Mouse (Mus musculus) layer of hippocampus, postnatal 25 days (tissue): ENCODE data around the gene Rgl1. TPM values are rescaled to one million over a fixed set of nuclear protein-coding genes. Genes with fewer than 3 reads are reported as not detected.
A peak's percentile ranks its signal among the peaks of the same experiment; 100 is the strongest.
"Not testable (repeated sequence)": the region's sequence is repeated elsewhere in the genome, so short reads cannot be mapped to it uniquely, and the experiment has no call there.

Experiments
- DNase-seq, 2 experiments: peaks; one replicate each; pipeline ENCODE4 v3.0.0; 2022; ENCODE audit warnings: mixed read lengths in 2 of 2, low spot score in 1 of 2; ENCODE audit errors: extremely low spot score in 1 of 2
- total RNA-seq, 2 experiments: library from RNA; stranded (reverse); gene quantifications; 2 replicates each; pipeline ENCODE4 v1.2.3; 2021

Gene Rgl1
- total RNA-seq, 2 experiments from 2014 or later: 109 to 111 TPM

DNA sequence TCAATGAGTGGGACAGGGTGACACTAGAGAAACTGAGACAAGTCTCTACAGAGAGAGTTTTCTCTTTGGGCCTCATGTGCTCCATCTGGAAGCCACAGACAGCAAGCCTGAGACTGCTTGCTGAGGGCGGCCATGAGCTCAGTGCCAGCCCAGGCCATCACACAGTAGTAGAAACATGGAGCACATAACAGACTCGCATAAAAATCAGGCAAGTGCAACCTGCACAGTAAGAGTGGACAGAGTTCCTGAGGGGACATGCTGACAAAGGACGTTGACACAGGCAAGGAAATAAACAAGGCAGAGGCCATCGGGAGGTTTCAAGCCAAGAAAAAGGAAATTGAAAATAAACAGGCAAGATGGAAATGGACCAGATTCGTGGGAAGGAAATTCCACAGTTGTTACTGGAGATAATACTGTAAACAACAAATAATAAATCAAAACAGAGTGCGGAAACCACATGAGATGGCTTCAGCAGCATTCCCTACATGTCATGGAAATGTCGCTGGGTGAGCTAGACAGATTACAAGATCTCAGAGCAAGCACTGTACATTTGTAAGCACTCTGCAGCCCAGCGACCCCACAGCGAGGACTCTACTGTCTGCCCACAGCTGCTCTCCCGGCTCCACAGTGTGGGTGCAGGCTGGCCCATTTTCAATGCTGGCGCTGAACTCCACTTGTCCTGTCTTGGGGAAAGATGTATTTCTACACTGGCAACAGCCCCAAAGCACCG is 88.5 kb downstream of the Rgl1 start:
- DNase-seq: no peak

DNA sequence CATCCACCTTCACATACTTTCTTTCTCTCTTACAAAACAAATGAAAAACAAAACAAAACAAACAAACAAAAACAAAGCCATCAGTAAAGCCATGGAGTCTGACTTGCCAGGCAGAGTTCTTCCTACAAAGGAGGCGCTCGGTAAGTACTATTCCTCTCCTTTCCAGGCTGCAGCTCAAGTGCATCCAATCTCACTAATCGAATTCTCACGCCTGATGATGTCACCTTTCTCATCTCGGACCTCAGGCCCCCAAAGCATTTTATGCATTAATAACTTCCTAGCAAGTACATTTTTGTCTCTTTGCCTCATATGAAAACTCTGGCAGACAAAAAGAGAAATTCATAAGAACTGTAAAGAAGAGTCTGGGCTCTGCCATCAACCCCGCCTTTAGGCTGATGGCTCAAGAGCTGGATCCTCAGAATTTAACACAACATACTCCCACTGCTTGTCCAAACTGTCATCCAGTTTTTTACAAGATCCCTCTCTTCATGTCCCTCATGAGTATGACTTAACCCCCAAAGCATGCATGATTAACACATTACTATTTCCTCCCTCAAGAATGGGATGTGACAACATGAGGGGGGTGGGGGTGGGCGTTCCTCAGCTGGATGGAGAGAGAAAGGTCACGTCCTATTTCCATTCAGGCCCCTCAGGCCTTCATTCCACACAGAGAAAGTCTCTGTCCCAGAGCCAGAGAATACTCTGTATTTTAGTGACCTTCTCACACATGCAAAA is 96.5 kb downstream of the Rgl1 start:
- no peak for DNase-seq

DNA sequence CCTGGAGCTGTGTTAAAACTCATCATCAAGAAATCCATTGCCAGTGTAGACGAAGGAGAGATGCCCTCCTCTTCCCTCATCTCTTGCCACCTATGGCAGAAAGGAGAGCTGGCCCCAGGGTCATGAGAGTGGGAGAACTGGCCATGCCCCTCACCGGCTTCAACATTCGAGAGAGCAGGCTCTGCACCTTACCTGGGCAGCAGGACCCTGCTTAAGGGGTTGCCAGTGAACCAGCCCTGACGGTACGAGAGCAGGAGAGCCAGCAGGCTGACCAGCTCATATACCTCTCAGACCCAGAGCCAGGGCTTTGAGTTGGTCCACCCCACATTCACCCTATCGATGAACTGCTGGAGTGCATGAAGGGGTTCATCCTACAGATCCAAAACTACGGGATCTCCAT is 105.7 kb downstream of the Rgl1 start:
- no peak for DNase-seq

DNA sequence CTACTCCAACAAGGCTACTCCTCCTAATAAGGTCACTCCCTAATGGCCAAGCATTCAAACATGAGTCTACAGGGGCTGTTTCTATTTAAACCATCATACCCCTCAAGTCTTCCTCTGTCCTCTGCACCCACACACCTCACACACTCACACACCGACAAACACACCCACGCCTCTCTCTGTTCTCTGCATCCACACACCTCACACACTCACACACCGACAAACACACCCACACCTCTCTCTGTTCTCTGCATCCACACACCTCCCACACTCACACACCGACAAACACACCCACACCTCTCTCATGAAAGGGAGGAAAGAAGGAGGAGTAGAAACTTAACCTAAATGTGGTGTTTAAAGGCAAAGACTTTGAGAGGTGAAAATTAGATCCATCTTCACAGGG is 106.2 kb downstream of the Rgl1 start:
- no peak for DNase-seq

DNA sequence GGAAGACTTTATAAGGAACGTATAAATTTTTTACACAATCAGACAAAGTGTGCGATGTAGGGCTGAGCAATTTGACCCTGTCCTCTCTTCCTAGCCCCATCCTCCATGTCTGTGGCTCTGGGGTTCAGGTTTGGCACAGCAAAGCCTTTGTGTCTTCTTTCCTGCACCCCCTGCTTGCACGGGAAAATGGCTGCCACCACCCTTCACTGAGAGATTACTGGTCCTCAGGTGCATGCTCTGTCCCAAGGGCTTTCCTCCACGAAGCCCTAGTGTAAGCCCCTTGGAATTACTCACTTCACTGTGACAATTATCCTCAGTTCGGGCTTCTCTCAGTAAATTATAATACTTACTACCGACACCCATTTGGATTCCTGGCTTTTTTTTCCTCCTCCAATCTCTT is 109.5 kb downstream of the Rgl1 start:
- no peak for DNase-seq

DNA sequence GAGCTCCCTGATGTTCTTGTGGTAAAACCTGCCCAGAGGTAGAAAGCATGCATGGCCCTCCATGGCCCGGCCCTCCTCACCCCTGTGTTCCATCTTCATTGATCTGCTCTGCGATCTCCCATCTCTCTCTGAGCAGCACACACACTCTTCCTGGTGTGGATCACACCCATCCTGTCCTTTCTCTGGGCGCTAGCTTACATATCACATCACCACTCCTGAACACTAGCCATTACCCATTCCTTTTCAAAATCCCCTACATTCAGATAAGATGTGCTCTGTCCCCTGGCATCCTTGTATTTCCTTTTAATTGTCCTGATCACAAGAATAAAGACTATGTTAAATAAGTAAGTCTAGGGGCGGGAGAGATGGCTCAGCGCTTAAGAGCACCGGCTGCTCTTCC is 111.3 kb downstream of the Rgl1 start:
- DNase-seq: no peak

DNA sequence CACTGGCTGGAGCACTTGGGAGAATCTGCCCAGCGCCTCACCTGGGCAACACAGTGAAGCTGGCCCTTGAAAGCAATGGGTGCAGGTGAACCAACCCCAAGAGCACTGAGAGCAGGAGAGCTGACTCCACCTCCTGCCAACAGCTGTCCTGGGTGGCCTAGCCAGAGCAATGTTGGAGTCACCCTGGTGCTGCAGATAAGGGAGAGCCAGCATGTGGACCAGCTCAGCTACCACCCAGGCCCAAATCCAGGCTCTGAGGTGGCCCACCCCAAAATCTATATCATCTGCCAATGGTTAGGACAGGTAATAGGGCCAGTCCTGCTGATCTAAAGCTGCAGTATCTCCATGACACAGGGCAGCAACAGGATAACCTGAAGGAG is 114.7 kb downstream of the Rgl1 start:
- no peak for DNase-seq

DNA sequence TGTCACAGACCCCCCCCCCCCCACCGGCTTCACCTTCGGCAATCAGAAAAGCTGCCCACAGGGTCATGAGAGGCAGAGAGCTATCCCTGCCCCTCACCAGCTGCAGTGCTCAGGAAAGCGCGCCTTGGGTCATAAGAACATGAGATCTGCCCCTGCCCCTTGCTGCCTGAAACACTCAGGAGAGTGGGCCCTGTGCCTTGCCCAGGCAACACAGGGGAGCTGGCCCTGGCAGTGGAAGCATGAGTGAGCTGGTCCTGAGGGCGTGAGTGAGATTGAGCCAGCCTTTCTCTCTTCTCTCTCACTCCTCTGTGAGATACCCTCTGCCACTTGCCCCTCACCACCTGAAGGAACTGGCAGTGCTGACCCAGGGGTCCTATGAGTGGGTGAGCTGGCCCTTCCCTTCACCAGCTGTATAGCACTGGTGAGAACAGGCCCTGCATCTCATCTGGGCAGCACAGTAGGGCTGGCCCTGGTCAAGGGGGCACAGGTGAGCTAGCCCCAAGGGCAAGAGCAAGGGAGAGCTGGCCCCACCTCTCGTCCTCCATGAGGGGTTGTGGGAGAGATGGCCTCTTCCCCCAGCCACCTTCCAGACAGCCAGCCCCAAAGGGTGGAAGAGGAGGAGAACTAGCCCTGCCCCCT is 115.2 kb downstream of the Rgl1 start:
- DNase-seq: no peak

DNA sequence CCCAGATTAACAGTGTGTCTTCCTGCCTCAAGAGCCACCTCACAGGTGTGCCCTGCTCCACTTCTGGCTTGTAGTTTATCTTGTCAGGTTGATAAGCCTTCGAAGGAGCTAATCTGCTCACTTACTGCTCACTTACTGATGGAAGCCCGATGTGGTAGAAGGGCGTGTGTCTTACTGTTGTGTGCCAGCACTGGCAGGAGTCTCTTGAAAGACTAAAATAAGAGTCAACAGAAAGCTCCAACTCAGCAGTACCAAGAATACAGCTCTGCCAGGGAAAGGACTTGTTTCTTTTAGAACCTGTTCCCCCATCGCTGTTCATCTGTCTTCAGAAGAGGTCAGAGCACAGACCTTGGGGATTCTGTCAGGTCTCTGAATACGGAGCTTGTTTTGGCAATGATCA is 118.1 kb downstream of the Rgl1 start:
- no peak for DNase-seq

DNA sequence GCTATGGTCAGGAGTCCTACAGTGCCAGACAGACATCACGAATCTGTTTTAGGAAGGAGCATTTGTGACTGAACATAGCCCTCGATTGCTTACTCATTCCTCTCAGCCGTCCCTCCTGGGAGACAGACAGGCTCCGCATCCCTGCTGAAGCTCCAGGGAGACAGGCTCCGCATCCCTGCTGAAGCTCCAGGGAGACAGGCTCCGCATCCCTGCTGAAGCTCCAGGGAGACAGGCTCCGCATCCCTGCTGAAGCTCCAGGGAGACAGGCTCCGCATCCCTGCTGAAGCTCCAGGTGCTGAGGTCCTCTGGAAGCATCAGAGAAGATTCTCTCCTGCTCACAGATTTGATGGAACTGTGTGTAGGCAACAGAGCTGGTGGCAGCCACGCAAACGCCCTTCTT is 123.9 kb downstream of the Rgl1 start:
- not testable (repeated sequence) for DNase-seq

DNA sequence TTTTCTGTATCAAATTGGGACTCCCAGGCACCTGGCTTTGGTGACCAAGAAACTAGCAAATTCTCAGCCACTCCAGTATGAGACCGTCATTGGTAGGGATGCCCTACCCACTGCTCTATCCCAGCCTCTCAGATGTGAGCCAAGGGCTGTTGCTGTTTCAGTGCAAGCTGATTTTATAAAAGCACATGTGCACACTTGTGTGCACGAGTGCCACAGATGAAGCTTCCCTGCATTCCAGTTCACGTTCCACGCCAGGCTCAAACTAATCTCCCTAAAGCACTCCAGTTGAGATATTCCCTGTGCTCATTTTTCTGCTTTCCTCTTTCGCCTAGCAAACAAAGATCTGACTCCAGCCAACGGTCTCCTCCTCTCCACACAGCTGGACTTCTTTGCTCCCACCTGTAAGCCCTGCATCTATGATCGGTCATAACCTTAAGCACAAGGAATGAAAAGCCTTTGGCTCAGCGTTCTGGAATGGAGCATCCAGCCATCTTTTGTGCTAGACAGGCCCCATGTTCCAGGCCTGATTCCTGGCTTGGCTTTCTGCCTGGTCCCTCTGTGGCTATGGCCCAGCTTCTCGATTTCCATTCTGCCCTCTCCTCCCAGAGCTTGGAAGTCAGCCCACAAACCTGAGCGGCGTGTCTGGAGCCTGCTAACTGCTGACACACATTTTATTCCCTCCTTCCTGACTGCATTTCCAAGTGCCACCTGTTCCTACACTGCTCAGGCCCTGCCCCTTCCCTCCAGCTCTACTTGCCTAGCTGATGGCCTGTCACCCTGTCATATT is 125.8 kb downstream of the Rgl1 start:
- DNase-seq: peak; percentile 24 to 62

DNA sequence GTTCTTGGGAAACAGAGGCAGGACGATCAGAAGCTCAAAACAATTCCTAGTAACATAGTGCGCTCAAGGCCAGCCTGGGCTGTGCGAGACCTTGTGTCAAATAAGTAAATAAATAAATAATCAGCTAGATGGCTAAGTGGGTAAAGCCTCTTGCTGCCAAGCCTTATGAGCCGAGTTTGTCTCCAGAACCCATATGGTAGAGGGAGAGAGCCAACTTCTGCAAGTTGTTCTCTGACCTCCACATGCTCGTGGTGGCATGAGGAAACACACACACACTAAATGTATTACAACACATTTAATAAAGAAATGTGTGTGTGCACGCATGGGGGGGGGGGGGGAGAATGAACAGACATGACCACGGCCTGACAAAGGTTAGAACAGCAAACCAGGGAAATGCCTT is 126.8 kb downstream of the Rgl1 start:
- no peak for DNase-seq

DNA sequence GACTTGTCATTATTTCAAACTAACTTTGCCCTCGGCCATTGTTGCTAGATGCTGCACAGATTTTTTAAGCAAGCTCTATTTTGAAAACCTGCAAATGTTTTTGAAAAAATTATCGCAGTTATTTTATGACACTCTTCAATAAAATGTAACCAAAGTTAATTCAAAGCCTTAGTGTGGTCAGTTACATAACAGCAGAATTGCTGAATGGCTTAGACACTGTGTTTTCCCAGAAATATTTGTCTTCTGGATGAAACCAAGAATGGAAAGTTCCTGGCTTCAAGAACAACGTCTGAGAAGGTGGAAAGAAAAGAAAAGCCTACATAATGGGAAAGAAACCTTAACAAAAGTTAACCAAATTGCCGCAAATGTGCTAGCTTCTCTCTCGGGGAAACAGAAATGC is 131.5 kb downstream of the Rgl1 start:
- DNase-seq: no peak

DNA sequence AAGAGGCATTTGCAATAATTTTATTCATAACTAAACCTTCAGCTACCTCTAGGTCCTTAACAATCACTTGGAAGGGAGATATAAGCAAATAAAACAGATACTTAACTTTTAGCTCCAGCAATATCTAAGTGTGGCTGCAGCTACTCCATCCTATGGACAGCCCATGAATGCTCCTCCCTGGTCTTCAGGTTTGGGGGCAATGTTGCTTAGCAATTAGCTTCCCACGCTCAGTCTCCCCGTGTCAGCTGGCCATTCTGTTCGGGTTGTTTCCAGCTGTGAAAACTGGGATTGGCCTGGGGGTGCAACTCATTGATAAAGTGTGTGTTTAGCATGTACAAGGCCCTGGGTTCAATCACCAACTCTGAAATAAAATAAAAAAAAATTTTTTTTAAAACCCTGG is 136.4 kb downstream of the Rgl1 start:
- no peak for DNase-seq

DNA sequence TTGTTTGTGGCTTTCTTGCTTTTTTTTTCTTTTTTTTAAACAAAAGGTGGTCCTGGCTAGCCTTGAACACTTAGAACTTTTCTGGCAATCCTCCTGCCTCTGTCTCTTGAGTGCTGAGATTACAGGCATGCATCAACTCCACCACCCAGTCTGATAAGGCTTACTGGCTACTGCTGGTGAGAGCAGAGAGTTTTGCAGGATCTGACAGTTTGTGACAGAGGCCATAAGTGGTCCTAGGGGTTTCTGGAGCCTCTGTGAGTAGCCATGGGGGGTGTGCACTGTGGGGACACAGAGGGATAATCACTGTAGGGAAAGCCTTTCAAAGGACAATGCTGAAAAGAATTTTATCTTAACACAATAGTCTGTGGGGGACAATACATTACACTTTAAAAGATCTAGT is 140.5 kb downstream of the Rgl1 start:
- no peak for DNase-seq

DNA sequence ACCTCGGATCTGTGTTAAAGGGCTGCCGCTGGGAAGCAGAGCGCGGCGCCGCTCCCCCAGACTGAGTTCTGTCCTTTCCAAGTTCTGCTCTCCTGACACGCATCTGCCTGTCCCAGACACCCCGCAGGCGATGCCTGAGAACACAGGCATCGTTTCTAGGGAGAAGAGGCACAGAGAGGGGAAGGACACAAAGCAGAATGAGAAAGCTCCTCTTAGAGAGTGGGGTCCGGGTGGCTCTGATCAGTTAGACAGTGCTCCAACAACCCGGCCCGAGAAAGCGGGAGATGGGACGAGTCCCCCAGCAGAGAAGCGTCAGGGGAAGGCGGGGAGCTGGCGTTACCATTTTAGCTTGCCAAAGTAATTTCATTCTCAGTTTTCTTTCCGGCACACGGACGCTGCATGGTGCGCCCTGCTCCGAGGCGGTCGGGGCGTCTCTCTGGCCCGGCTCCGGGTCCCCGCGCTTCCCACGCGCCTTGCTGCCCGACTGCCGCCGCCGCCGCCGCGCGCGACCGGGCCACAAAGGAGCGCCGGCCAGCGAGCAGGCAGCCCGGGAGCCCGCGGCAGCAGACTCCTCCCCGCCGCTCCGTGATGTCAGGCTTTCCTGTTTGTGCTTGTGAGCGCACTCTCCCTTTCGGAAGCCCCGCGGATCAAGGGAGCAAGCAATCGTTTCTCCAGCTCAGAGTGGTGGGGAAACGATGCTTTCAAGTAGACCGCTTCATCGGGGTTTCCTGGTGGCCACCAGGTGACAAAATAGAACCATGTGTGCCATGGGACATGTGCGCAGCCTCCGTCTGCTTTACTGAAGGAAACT is 141.3 kb downstream of the Rgl1 start:
- peak; percentile 47 to 53 for DNase-seq

DNA sequence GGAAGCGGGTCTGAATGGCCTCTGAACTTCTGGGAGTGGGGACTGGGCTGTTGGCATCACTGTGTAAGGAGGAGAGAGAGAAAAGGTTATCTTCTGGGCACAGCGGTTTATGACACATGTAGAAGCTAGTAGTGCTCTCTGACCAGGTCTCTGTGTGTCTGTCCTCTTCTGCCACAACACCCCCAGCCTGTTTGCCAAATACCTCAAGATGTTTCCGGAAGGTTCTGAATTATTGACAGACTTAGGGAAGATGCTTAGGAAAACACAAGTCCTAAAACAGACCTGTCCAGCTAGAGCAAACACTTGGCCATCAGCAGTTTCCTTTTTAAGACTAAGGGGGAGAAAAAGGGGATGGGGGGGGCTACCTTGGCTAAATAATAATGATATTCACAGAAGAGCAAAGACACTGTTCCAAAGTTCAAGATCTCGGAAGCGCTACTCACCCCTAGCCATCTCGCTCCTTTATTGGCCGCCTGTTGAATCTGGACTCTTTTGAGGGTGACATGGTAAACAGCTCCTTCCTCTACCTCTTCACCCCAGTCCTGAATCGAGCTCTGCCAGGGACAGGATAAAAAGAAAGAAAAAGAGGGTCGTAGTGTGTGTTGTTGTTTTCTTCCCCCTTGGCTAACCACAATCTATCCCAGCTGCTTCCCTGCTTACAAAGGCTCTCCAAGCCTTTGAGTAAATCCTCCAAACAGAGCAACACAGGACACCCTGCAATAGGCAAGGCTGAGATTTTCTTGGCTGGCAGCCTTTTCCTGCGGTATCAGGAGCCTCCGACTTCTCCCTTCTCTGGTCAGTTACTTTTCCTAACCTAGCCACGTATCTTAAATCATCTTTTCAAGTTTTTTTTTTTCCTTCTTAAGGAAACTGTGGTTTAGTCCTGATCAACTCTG is 142.5 kb downstream of the Rgl1 start:
- no peak for DNase-seq

DNA sequence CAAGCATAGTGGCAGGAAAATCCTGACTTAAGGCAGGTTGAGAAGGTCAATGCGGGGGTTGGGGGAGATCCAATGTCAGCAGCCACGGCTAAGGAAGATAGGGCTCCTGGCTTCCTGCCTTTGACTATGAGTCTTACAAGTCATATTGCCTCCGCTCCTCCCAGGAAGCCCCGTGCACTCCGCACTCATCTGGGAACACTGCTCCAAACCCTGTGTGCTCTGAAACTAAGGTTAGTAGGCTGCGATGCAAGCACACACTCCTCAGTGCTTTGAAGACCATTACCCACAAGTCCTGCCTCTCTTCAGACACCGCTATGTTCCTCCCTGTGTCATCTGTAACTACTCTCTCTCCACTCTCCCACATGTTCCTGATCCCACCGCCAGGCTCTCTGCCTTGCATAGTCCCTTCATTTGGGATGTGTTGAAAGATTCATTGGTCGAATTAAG is 143.4 kb downstream of the Rgl1 start:
- DNase-seq: no peak

DNA sequence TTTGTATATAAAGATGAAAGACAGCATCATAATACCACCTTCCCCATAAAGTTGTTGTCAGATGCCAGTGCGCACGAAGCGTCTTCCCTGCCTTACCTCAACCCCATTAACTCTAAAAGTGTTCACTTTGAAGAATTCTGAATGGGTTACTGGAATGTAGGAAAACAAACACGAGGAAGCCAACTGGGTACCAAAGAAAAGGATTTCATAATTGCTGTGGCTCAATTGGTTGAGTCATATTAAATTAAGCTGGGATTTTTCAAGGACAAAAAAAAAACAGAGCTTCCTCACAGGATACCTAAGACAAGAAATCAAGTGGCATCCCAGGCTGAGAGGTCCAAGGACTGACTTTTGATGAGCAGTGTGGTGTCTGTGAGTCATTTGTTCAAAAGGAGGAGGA is 144.5 kb downstream of the Rgl1 start:
- no peak for DNase-seq
